Comparison of ENCODE assay signal across 9 mouse cellular contexts in the genomic region with DNA sequence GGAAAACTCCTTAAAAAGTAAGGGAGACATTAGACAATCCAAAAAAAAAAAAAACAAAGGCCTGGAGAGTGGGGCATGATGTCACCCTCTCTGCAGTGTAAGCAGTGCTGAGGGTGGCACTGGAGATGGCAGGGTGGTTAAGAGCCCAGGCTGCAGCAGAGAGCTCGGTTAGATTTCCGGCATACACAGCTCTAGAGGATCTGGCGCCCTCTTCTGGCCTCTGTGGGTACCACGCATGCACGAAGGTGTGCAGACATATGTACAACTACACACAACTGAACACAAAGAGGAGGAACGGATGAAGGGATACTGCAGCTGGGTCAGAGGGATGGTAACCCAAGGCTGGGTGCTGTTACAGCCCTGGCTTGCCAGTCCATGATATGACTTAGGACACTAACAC. TPM values are rescaled to one million over a fixed set of nuclear protein-coding genes. Genes with fewer than 3 reads are reported as not detected.
DNase-seq lines count a peak whose midpoint lies in the region; ATAC-seq and TF ChIP-seq lines count a peak whose summit lies in the region.
"Had no signal": no experiment of that assay in that cellular context is flagged by ENCODE, and none has a peak within 500 bp of the region (broad histone marks: within the 10 kb centered on the region; RNA-seq: fewer than 3 reads in every experiment).

No protein-coding gene starts in this region.

- no peak overlapping the region for H3K9ac ChIP-seq in forebrain, embryonic 11.5 days (ENCODE audit: low read length)
- H3K9ac ChIP-seq in forebrain, embryonic 15.5 days (replicated peaks), result no peak overlapping the region
- H3K9ac ChIP-seq: limb, embryonic 12.5 days had no signal

- no peak overlapping the region for H3K4me2 ChIP-seq in forebrain, embryonic 11.5 days (ENCODE audit: low read depth, low read length, severe bottlenecking)
- H3K4me2 ChIP-seq in forebrain, embryonic 15.5 days (replicated peaks), result no peak overlapping the region
- H3K4me2 ChIP-seq: limb, embryonic 12.5 days had no signal

- H3K27ac ChIP-seq in forebrain, embryonic 11.5 days (ENCODE audit: low read depth, low read length), result no peak overlapping the region
- H3K27ac ChIP-seq in forebrain, embryonic 15.5 days (replicated peaks), result no peak overlapping the region
- H3K27ac ChIP-seq in thymus, adult 2 months (ENCODE audit: control insufficient read depth, insufficient read depth, low read length), result no peak overlapping the region
- H3K27ac ChIP-seq: limb, embryonic 12.5 days had no signal

- TF ChIP-seq CTCF in thymus, adult 2 months (IDR thresholded peaks at IDR 0.05; ENCODE audit: borderline replicate concordance, control insufficient read depth, extremely low read depth, insufficient read depth, low read length, poor library complexity), result peak; percentile 70; the same call in 1 of the 2 replicates

- no peak for ATAC-seq in forebrain, embryonic 11.5 days (replicated peaks; ENCODE audit: low FRiP score)
- ATAC-seq in forebrain, embryonic 15.5 days (replicated peaks), result no peak
- peak; percentile 73 for ATAC-seq in megakaryocyte, adult 5-6 weeks (ENCODE audit: poor library complexity, severe bottlenecking)

- H3K27me3 ChIP-seq in forebrain, embryonic 11.5 days (ENCODE audit: control insufficient read depth, insufficient read depth, low read length), result no peaks in the 10 kb centered on the region
- H3K27me3 ChIP-seq in forebrain, embryonic 15.5 days, result no peaks in the 10 kb centered on the region
- H3K27me3 ChIP-seq in thymus, adult 2 months (ENCODE audit: control insufficient read depth, insufficient read depth, low read length), result no peaks in the 10 kb centered on the region
- H3K27me3 ChIP-seq: limb, embryonic 12.5 days had no signal

- TF ChIP-seq POLR2A in thymus, adult 2 months (IDR thresholded peaks at IDR 0.05; ENCODE audit: control insufficient read depth, extremely low read depth, insufficient read depth, low read length, poor library complexity), result no peak

- whole genome bisulfite sequencing in forebrain, embryonic 11.5 days, result 54% methylated on average over 6 of the region's 6 CpGs
- 46% methylated on average over 6 of the region's 6 CpGs for WGBS in forebrain, embryonic 15.5 days
- 59% methylated on average over 6 of the region's 6 CpGs for WGBS in thymus, adult 2 months

- no peaks in the 10 kb centered on the region for H3K4me1 ChIP-seq in forebrain, embryonic 11.5 days (replicated peaks; ENCODE audit: control insufficient read depth, insufficient read depth, low read length)
- H3K4me1 ChIP-seq in forebrain, embryonic 15.5 days, result no peaks in the 10 kb centered on the region
- H3K4me1 ChIP-seq in thymus, adult 2 months (replicated peaks; ENCODE audit: control insufficient read depth, insufficient read depth, low read length), result peaks cover 8% of the 10 kb centered on the region
- H3K4me1 ChIP-seq: limb, embryonic 12.5 days had no signal

- H3K4me3 ChIP-seq in forebrain, embryonic 11.5 days (ENCODE audit: low read depth, low read length), result no peak overlapping the region
- H3K4me3 ChIP-seq in forebrain, embryonic 15.5 days, result no peak overlapping the region
- H3K4me3 ChIP-seq in thymus, adult 2 months (ENCODE audit: control insufficient read depth, insufficient read depth, low read length), result no peak overlapping the region
- H3K4me3 ChIP-seq: limb, embryonic 12.5 days had no signal

- H3K36me3 ChIP-seq in forebrain, embryonic 11.5 days (ENCODE audit: control insufficient read depth, insufficient read depth, low read length), result no peaks in the 10 kb centered on the region
- no peaks in the 10 kb centered on the region for H3K36me3 ChIP-seq in forebrain, embryonic 15.5 days
- H3K36me3 ChIP-seq in thymus, adult 2 months (ENCODE audit: control insufficient read depth, insufficient read depth, low read length), result no peaks in the 10 kb centered on the region

- no peaks in the 10 kb centered on the region for H3K9me3 ChIP-seq in forebrain, embryonic 11.5 days (ENCODE audit: control insufficient read depth, low read length)
- no peaks in the 10 kb centered on the region for H3K9me3 ChIP-seq in forebrain, embryonic 15.5 days
- H3K9me3 ChIP-seq: limb, embryonic 12.5 days had no signal

- DNase-seq in forebrain, embryonic 11.5 days (ENCODE audit: low spot score), result peak; percentile 76
- DNase-seq in ovary, postnatal 10 days (ENCODE audit: low spot score), result peak; percentile 7
- no peak for DNase-seq in ovary, adult 18-20 months (ENCODE audit: low spot score)
- peak; percentile 23 for DNase-seq in c-Kit-positive CD71-positive TER-119-positive erythroid progenitor cells, embryonic 14.5 days (ENCODE audit: low spot score)
- peak; percentile 9 to 62 for DNase-seq in layer of hippocampus, adult 18-20 months (ENCODE audit: low spot score in 2 of 2)
- peak; percentile 71 for DNase-seq in thymus, adult 2 months

RNA-seq across cellular contexts. Expression of a gene that starts 10.0 kb away (rescaled TPM):
- not detected in 2 replicates for polyA plus RNA-seq in forebrain, embryonic 11.5 days (2014; fragmentation: Nextera tagmentation; extraction: Ambion mirVana)
- not detected in 2 replicates for polyA plus RNA-seq in forebrain, embryonic 15.5 days (2015; fragmentation: Nextera tagmentation; extraction: Ambion mirVana)
- total RNA-seq in layer of hippocampus, adult 18-20 months (2021), result not detected
- total RNA-seq in megakaryocyte, adult 5-6 weeks (2015), result not detected in 2 replicates
- not detected in 2 replicates for total RNA-seq in megakaryocyte, adult 5-6 weeks (2017)
- polyA plus RNA-seq in thymus, adult 2 months (2012; rRNA removed), result 0.32 TPM in 1 of 2 replicates, not detected in the other
- polyA plus RNA-seq: limb, embryonic 12.5 days had no signal

RNA-seq across cellular contexts. Expression of a gene that starts 37.5 kb away (rescaled TPM):
- polyA plus RNA-seq in forebrain, embryonic 11.5 days (2014; fragmentation: Nextera tagmentation; extraction: Ambion mirVana), result 5.5 and 6.7 TPM in 2 replicates
- 3.0 and 3.3 TPM in 2 replicates for polyA plus RNA-seq in forebrain, embryonic 15.5 days (2015; fragmentation: Nextera tagmentation; extraction: Ambion mirVana)
- total RNA-seq in layer of hippocampus, adult 18-20 months (2021), result 10 to 100 TPM; 25.9 to 30.3 TPM
- 0.94 and 1.6 TPM in 2 replicates for total RNA-seq in megakaryocyte, adult 5-6 weeks (2015)
- total RNA-seq in megakaryocyte, adult 5-6 weeks (2017), result 1.2 and 1.5 TPM in 2 replicates
- 5.0 and 5.4 TPM in 2 replicates for polyA plus RNA-seq in thymus, adult 2 months (2012; rRNA removed)

RNA-seq across cellular contexts. Expression of a gene that starts 50.8 kb away (rescaled TPM):
- polyA plus RNA-seq in forebrain, embryonic 11.5 days (2014; fragmentation: Nextera tagmentation; extraction: Ambion mirVana), result 96.1 and 109 TPM in 2 replicates
- polyA plus RNA-seq in forebrain, embryonic 15.5 days (2015; fragmentation: Nextera tagmentation; extraction: Ambion mirVana), result 69.3 and 69.4 TPM in 2 replicates
- total RNA-seq in layer of hippocampus, adult 18-20 months (2021), result 10 to 100 TPM; 30.4 to 30.7 TPM
- 134 and 150 TPM in 2 replicates for total RNA-seq in megakaryocyte, adult 5-6 weeks (2015)
- 71.5 and 95.3 TPM in 2 replicates for total RNA-seq in megakaryocyte, adult 5-6 weeks (2017)
- 27.2 and 30.9 TPM in 2 replicates for polyA plus RNA-seq in thymus, adult 2 months (2012; rRNA removed)
